Mouse (Mus musculus) heart, embryonic 15.5 days (tissue): ENCODE measurements around the gene Ubash3b. TPM values are rescaled to one million over a fixed set of nuclear protein-coding genes. Genes with fewer than 3 reads are reported as not detected.

ENCODE experiments used
- ATAC-seq: fragments of 200-750 bp; cut with Nextera tagmentation; replicated peaks from 2 replicates; pipeline ENCODE4 v1.8.0; 2017; ENCODE audit warnings: low read depth, moderate TSS enrichment; ENCODE audit not compliant: insufficient number of reproducible peaks, insufficient read depth, low FRiP score
- H3K27ac ChIP-seq: fragments of 300-500 bp; sonication (generic); 2 replicates; pipeline ENCODE4 v1.5.1; 2015; ENCODE audit warnings: mild to moderate bottlenecking, inconsistent platforms
- H3K27me3 ChIP-seq: fragments of 300-500 bp; sonication (generic); 2 replicates; pipeline ENCODE4 v1.6.1; 2015; ENCODE audit warnings: inconsistent platforms
- H3K36me3 ChIP-seq: fragments of 300-500 bp; sonication (generic); 2 replicates; pipeline ENCODE4 v1.6.1; 2015; ENCODE audit warnings: mild to moderate bottlenecking, inconsistent platforms
- H3K4me1 ChIP-seq: fragments of 300-500 bp; sonication (generic); replicated peaks from 2 replicates; pipeline ENCODE4 v1.6.1; 2015; ENCODE audit warnings: inconsistent platforms
- H3K4me2 ChIP-seq: fragments of 300-500 bp; sonication (generic); 2 replicates; pipeline ENCODE4 v1.6.1; 2015; ENCODE audit warnings: inconsistent platforms, mild to moderate bottlenecking, moderate library complexity
- H3K4me3 ChIP-seq: fragments of 300-500 bp; sonication (generic); 2 replicates; pipeline ENCODE4 v1.5.1; 2015; ENCODE audit warnings: mild to moderate bottlenecking, inconsistent platforms
- H3K9ac ChIP-seq: fragments of 300-500 bp; sonication (generic); 2 replicates; pipeline ENCODE4 v1.6.1; 2015; ENCODE audit warnings: mild to moderate bottlenecking, inconsistent platforms
- H3K9me3 ChIP-seq: fragments of 300-500 bp; sonication (generic); replicated peaks from 2 replicates; pipeline ENCODE4 v1.6.1; 2016; ENCODE audit warnings: inconsistent platforms
- WGBS: fragments of 180-500 bp; shearing (Covaris S2); methylation state at CpG from one replicate; pipeline ENCODE4 v1.1.7; 2015; ENCODE audit warnings: mixed read lengths; 5-methylcytosine and 5-hydroxymethylcytosine counted together
- polyA plus RNA-seq: library from polyadenylated mRNA; unstranded; fragments of >200 nt; fragmentation: Nextera tagmentation; extraction: Ambion mirVana; gene quantifications from 2 replicates; pipeline ENCODE4 v1.2.1, GENCODE M21; 2015

Ubash3b gene
- polyA plus RNA-seq, 1 experiment from 2014 or later, result 6.8 TPM

DNA sequence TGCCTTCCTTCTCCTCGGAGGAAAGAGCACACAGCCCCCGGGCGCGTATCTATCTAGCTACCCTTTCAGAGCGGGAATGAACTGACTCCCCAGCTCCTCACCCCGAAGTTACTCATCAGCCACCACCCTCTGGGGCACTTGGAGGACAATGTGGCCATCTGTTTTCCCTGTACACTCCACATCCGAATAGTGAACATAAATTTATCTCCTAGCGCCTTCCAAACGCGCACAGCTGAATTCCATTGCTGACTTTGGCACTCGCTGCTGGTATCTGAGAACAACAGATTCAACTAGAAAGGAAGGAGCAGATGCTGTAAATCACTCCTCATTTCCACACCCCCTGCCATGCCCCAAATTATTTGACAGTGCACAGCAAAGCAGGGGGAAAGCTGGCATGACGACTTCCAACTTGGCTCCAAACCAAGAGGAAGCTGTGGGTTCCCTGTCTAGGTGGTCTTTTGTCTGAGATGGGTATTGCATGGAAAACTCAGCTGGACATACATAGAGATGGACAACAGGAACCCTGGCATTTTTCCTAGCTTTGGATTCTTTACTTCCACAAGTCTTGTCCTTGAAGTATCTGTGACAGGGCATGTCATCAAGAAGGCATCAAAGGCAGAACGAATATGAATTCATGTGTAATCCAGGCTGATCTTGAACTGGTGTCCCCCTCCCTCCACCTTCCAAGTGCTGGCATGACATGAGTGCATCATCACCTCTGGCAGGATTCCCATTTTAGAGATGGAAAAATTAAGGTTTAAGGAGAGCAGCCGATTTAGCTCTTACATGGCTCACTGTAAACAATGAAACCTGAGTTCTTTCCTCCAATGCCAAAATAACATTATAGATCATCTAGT is 52.9 kb downstream of the Ubash3b start:
- no peaks in the 10 kb centered on the region for H3K9me3 ChIP-seq
- H3K4me2 ChIP-seq, result peak overlapping the region; percentile 42
- peaks cover 52% of the 10 kb centered on the region for H3K4me1 ChIP-seq
- ATAC-seq, result peak; percentile 44
- H3K27me3 ChIP-seq, result no peaks in the 10 kb centered on the region
- no peaks in the 10 kb centered on the region for H3K36me3 ChIP-seq
- no peak overlapping the region for H3K9ac ChIP-seq
- WGBS, result 23% methylated on average over 14 of the region's 14 CpGs
- peak overlapping the region; percentile 75 for H3K27ac ChIP-seq
- no peak overlapping the region for H3K4me3 ChIP-seq

DNA sequence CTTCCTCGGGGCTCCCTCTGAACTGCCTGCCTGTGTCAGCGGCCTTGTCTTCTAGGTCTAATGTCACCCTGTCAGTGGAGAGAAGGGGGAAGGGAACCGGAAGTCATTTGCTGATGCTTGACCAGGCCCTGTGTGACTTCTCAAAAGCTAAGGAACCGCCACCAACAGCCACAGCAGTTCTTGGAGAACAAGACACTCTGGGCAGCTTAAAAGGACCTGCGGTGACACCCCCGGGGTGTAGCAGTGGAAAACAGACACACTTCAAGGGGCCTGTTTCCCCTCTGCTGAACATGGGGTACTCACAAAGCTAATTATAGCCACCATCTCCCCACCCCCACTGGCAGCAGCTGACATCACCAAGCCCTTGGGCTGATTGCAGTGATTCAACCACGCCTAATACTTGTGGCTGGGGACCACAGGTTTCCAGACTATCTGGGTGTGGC is 56.3 kb downstream of the Ubash3b start:
- Histone ChIP-seq H3K9me3 (no peaks in the 10 kb centered on the region), H3K36me3 (no peaks in the 10 kb centered on the region), H3K27me3 (no peaks in the 10 kb centered on the region), H3K4me2 (no peak overlapping the region), H3K27ac (peak overlapping the region; percentile 73), H3K9ac (no peak overlapping the region), H3K4me1 (peaks cover 61% of the 10 kb centered on the region), H3K4me3 (no peak overlapping the region)
- 29% methylated on average over 7 of the region's 7 CpGs for WGBS
- ATAC-seq, result peak; percentile 46; the same call in 1 of the 2 replicates

DNA sequence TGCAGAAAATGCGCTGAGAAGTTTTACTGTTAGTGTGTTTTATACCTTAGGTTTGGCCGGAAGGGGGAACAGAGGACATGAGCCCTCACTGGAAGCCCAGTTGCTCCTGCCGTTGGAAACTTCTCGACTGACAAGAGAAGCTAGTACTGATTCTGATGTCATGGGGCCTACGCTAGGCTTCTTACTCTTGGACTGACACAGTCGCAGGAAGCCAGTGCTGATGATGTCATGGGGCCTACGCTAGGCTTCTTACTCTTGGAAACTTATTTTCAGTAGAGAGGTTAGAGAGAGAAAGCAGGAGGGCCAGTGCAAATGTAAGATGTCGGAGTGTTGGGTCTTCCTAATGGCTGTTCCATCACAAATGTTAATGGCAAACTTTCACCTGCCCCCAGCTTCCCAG is 57.8 kb downstream of the Ubash3b start:
- WGBS, result 92% methylated on average over 8 of the region's 8 CpGs
- no peak for ATAC-seq
- no peaks in the 10 kb centered on the region for H3K9me3 ChIP-seq

DNA sequence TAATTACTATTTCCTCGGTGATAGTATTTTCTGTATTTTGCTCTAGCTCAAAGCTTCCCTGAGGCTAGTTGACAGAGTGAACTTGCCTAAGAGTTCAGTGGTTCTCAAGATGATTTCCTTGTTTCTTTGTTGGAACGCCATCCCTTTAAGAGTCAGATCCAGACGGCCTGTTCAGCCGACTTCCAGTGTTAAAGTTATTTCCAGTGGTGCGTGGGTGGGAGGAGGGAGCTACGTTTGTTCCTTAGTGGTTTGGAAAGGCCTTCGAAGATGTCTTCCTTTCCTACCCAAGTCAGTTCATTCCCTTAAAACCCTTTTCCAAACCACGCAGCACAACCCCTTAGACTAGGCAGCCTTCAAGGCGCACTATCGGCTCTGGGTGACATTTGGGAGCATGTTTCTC is 58.9 kb downstream of the Ubash3b start:
- no peak overlapping the region for H3K4me2 ChIP-seq
- H3K4me3 ChIP-seq, result no peak overlapping the region
- no peaks in the 10 kb centered on the region for H3K36me3 ChIP-seq
- H3K27ac ChIP-seq, result peak overlapping the region; percentile 4; the same call in 1 of the 2 replicates
- peaks cover 45% of the 10 kb centered on the region for H3K4me1 ChIP-seq
- no peaks in the 10 kb centered on the region for H3K27me3 ChIP-seq
- H3K9ac ChIP-seq, result no peak overlapping the region
- 58% methylated on average over 10 of the region's 10 CpGs for WGBS
- H3K9me3 ChIP-seq, result no peaks in the 10 kb centered on the region
- no peak for ATAC-seq

More for the DNA sequence above, 57.8 kb downstream of the Ubash3b start:
- no peaks in the 10 kb centered on the region for H3K27me3 ChIP-seq
- no peaks in the 10 kb centered on the region for H3K36me3 ChIP-seq
- H3K9ac ChIP-seq, result no peak overlapping the region
- peaks cover 55% of the 10 kb centered on the region for H3K4me1 ChIP-seq
- no peak overlapping the region for H3K4me2 ChIP-seq
- H3K27ac ChIP-seq, result no peak overlapping the region
- no peak overlapping the region for H3K4me3 ChIP-seq

- H3K27me3 ChIP-seq, result no peaks in the 10 kb centered on the region
- no peak for ATAC-seq
- no peak overlapping the region for H3K27ac ChIP-seq
- no peaks in the 10 kb centered on the region for H3K9me3 ChIP-seq
- H3K4me2 ChIP-seq, result no peak overlapping the region
- H3K36me3 ChIP-seq, result no peaks in the 10 kb centered on the region
- no peak overlapping the region for H3K9ac ChIP-seq
- 74% methylated on average over 8 of the region's 8 CpGs for WGBS
- H3K4me1 ChIP-seq, result peaks cover 23% of the 10 kb centered on the region
- H3K4me3 ChIP-seq, result no peak overlapping the region
These were observed 61.6 kb downstream of the Ubash3b start for GRCm38 (mm10) chr9:41099897-41100296.

DNA sequence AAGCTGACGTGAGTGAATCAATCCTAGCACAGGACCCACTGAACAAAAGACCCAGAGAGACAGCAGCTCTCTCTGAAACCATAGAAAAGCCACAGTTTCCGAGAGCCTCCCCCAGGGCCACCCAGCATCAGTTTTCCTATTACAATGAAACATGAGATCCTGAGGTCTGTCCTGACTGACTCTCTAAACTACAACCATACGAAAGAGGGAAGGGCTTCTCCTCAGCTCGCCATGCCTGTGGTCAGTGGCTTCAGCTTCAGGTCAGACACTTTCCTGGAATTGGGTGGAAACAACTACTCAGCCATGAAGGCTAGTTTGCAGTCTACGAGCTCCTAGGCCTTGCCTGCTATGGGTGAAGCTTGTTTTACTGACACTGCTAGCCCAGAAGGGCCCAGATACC is 62.4 kb downstream of the Ubash3b start:
- WGBS, result 73% methylated on average over 5 of the region's 5 CpGs
- no peak overlapping the region for H3K4me2 ChIP-seq
- H3K4me1 ChIP-seq, result peaks cover 18% of the 10 kb centered on the region
- H3K27me3 ChIP-seq, result no peaks in the 10 kb centered on the region
- no peaks in the 10 kb centered on the region for H3K36me3 ChIP-seq
- ATAC-seq, result no peak
- no peak overlapping the region for H3K9ac ChIP-seq
- H3K9me3 ChIP-seq, result no peaks in the 10 kb centered on the region
- H3K4me3 ChIP-seq, result no peak overlapping the region
- H3K27ac ChIP-seq, result no peak overlapping the region

- 78% methylated on average over 6 of the region's 6 CpGs for WGBS
- H3K27ac ChIP-seq, result no peak overlapping the region
- H3K4me1 ChIP-seq, result peaks cover 15% of the 10 kb centered on the region
These were observed 63.4 kb downstream of the Ubash3b start for GRCm38 (mm10) chr9:41098065-41098464.

DNA sequence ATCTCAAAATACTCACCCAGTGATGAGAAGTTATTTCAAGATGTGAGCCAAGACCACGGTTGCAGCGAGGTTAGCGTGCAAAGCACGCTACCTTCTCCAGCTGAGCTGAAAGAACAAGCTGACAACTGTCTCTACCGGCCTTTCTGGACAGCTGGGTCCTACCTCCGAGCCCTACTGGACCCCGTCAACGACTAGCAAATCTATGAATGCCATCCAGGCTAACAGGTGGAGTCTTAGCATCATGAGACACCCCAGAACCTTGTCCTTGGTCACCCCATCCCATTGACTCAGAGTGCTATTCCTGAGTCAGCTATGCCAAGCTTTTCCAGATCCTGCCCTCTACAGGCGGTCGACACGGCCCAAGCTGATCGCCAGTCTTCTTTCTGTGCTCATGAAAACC is 69.5 kb downstream of the Ubash3b start:
- no peak for ATAC-seq
- 83% methylated on average over 12 of the region's 12 CpGs for WGBS
- Histone ChIP-seq H3K4me3 (no peak overlapping the region), H3K4me1 (peaks cover 16% of the 10 kb centered on the region), H3K36me3 (no peaks in the 10 kb centered on the region), H3K27ac (no peak overlapping the region), H3K4me2 (no peak overlapping the region), H3K9me3 (no peaks in the 10 kb centered on the region), H3K27me3 (no peaks in the 10 kb centered on the region), H3K9ac (no peak overlapping the region)

More at GRCm38 (mm10) chr9:41098065-41098464, 63.4 kb downstream of the Ubash3b start:
- no peaks in the 10 kb centered on the region for H3K9me3 ChIP-seq
- ATAC-seq, result no peak
- H3K4me2 ChIP-seq, result no peak overlapping the region
- H3K4me3 ChIP-seq, result no peak overlapping the region
- H3K9ac ChIP-seq, result no peak overlapping the region
- no peaks in the 10 kb centered on the region for H3K36me3 ChIP-seq
- no peaks in the 10 kb centered on the region for H3K27me3 ChIP-seq

DNA sequence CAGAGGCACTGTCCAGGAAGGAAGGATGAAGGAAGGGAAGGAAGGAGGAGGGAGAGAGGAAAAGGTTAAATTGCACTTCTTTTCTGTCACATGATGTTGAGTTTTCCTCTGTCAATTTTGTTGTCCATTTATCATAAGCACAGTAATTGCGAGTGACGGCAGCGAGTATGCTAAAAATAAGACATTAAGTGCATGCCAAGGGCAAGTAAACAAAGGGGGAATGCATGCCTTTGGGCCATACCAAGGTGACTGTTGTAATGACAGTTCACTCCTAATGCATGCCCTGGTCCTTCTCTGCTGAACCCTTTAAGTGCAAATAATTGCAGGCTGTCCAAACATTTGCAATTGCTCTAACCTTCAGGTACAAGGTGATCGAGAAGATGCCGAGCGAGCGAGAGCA is 70.3 kb downstream of the Ubash3b start:
- H3K27ac ChIP-seq, result peak overlapping the region; percentile 60
- no peak overlapping the region for H3K4me2 ChIP-seq

GRCm38 (mm10) chr9:41087831-41088383 is 73.6 kb downstream of the Ubash3b start:
- no peak overlapping the region for H3K4me3 ChIP-seq
- no peak for ATAC-seq
- H3K36me3 ChIP-seq, result no peaks in the 10 kb centered on the region
- H3K9me3 ChIP-seq, result no peaks in the 10 kb centered on the region
- 67% methylated on average over 9 of the region's 9 CpGs for WGBS
- no peak overlapping the region for H3K4me2 ChIP-seq
- no peaks in the 10 kb centered on the region for H3K27me3 ChIP-seq
- no peak overlapping the region for H3K9ac ChIP-seq
- peaks cover 33% of the 10 kb centered on the region for H3K4me1 ChIP-seq
- no peak overlapping the region for H3K27ac ChIP-seq

More for the DNA sequence above, 70.3 kb downstream of the Ubash3b start:
- Histone ChIP-seq H3K9ac (no peak overlapping the region), H3K4me3 (no peak overlapping the region), H3K36me3 (no peaks in the 10 kb centered on the region), H3K9me3 (no peaks in the 10 kb centered on the region), H3K27me3 (no peaks in the 10 kb centered on the region), H3K4me1 (peaks cover 16% of the 10 kb centered on the region)
- no peak for ATAC-seq
- 41% methylated on average over 7 of the region's 7 CpGs for WGBS

DNA sequence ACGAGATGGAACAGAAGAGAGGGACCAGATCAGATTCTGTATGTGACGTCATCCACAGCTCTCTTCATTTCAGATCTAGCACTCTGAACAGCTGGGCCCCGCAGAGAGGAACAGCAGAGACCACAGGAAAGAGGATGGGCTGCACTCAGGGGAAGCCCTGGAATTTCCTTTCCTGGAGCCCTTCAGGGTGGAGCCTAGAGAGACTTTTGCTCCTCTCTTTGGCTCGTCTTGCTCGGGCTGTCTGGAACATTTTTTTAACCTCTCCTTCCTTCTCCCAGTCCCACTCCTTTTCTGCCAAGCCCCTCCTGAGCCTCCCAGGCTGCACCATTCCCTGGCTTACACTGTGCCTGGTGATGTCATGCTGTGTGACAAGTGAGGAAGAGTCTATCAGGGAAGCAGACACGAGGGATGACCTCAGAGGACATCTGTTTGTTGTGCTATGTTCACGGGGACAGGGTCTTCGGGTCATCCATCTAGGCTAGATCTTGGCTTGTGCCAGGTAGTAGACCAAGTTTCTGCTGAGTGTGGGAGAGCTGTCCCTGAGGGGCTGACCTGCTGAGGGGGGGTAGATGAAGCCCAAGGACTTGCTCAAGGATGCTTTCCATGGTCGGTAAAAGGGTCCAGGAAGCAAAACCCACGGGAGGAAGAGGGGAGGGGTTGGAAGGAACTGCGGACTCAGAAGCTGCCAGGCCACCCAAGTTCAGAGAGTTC is 77.2 kb downstream of the Ubash3b start:
- Histone ChIP-seq H3K4me2 (peak overlapping the region; percentile 16; the same call in 1 of the 2 replicates), H3K4me3 (no peak overlapping the region), H3K27ac (peak overlapping the region; percentile 61), H3K9ac (0 out of 2 replicates have a peak overlapping the region, but pooled peaks have one; percentile 14), H3K4me1 (peaks cover 43% of the 10 kb centered on the region), H3K9me3 (no peaks in the 10 kb centered on the region), H3K36me3 (no peaks in the 10 kb centered on the region), H3K27me3 (no peaks in the 10 kb centered on the region)
- ATAC-seq, result peak; percentile 74
- WGBS, result 19% methylated on average over 11 of the region's 11 CpGs
